Mouse (Mus musculus) C2C12 (cell line): Measurements from ENCODE around the gene Wasf2.

Source experiments
- CTCF ChIP-seq: IDR thresholded peaks from one replicate; pipeline ENCODE4 v1.5.1; 2011; ENCODE audit not compliant: control insufficient read depth, insufficient read depth, insufficient read length
- MAX ChIP-seq: IDR thresholded peaks from one replicate; pipeline ENCODE4 v1.6.1; 2011; ENCODE audit warnings: mild to moderate bottlenecking, control low read depth
- MYOD1 ChIP-seq: IDR thresholded peaks from one replicate; pipeline ENCODE4 v1.6.1; 2011; ENCODE audit warnings: low read depth; ENCODE audit not compliant: control insufficient read depth, insufficient read length
- MYOG ChIP-seq: IDR thresholded peaks from one replicate; pipeline ENCODE4 v1.6.1; 2011; ENCODE audit not compliant: control insufficient read depth, insufficient read length; ENCODE audit errors: extremely low read depth
- USF1 ChIP-seq: IDR thresholded peaks from one replicate; pipeline ENCODE4 v1.6.1; 2011; ENCODE audit warnings: low read depth, mild to moderate bottlenecking, control low read depth, moderate library complexity

DNA sequence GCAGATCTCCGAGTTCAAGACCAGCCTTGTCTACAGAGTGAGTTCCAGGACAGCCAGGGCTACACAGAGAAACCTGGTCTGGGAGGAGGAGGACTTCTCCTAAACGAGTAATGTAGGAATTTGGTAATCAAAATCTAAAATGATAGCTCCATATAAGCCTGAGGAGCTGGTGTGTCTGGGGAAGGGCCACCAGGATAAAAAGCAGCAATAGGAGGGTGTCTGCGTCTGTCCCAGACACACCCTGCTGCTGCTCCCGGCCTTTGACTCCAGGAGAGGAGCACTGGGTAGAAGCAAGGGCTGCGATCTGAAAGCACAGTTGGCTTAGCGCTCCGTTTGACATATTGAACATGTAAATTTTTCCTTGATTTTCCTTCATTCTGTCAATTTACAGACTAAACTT lies 45.0 kb downstream of the Wasf2 start:
- TF ChIP-seq MYOG = no peak
- no peak for TF ChIP-seq CTCF
- no peak for TF ChIP-seq MAX
- TF ChIP-seq USF1 = no peak
- TF ChIP-seq MYOD1 = no peak
